Mouse (Mus musculus) liver, adult (tissue): ENCODE data around the gene Mapk11.

ENCODE experiments used
- GATA4 ChIP-seq: IDR thresholded peaks from 2 replicates; pipeline ENCODE4 v1.6.1; 2014; ENCODE audit warnings: mild to moderate bottlenecking, low read length; ENCODE audit not compliant: insufficient replicate concordance

The Mapk11 gene

GRCm38 (mm10) chr15:89178260-89178860 is 28.9 kb upstream of the Mapk11 start:
- TF ChIP-seq GATA4, result no peak

GRCm38 (mm10) chr15:89177576-89178259 is 28.3 kb upstream of the Mapk11 start:
- TF ChIP-seq GATA4, result peak; percentile 15; the same call in 1 of the 2 replicates

GRCm38 (mm10) chr15:89177121-89177520 is 27.7 kb upstream of the Mapk11 start:
- TF ChIP-seq GATA4, result no peak

- TF ChIP-seq GATA4, result no peak
Observed at GRCm38 (mm10) chr15:89175411-89176155, 26.2 kb upstream of the Mapk11 start.

- TF ChIP-seq GATA4, result no peak
Observed at GRCm38 (mm10) chr15:89174889-89175339, 25.5 kb upstream of the Mapk11 start.

GRCm38 (mm10) chr15:89173906-89174214 is 24.4 kb upstream of the Mapk11 start:
- TF ChIP-seq GATA4, result no peak

- no peak for TF ChIP-seq GATA4
Observed at GRCm38 (mm10) chr15:89173024-89173905, 23.8 kb upstream of the Mapk11 start.

GRCm38 (mm10) chr15:89172276-89172935 is 23.0 kb upstream of the Mapk11 start:
- TF ChIP-seq GATA4, result no peak

- TF ChIP-seq GATA4, result no peak
Observed at GRCm38 (mm10) chr15:89171526-89172051, 22.2 kb upstream of the Mapk11 start.

- peak; percentile 48; the same call in 1 of the 2 replicates for TF ChIP-seq GATA4
Observed at GRCm38 (mm10) chr15:89170102-89170501, 20.7 kb upstream of the Mapk11 start.

- TF ChIP-seq GATA4, result no peak
Observed at GRCm38 (mm10) chr15:89169431-89169830, 20.0 kb upstream of the Mapk11 start.

GRCm38 (mm10) chr15:89168922-89169321 is 19.5 kb upstream of the Mapk11 start:
- no peak for TF ChIP-seq GATA4

GRCm38 (mm10) chr15:89165478-89165877 is 16.1 kb upstream of the Mapk11 start:
- no peak for TF ChIP-seq GATA4

GRCm38 (mm10) chr15:89161397-89161796 is 12.0 kb upstream of the Mapk11 start:
- TF ChIP-seq GATA4, result no peak

GRCm38 (mm10) chr15:89158516-89158915 is 9.1 kb upstream of the Mapk11 start:
- no peak for TF ChIP-seq GATA4

GRCm38 (mm10) chr15:89157954-89158353 is 8.5 kb upstream of the Mapk11 start:
- no peak for TF ChIP-seq GATA4
